Mouse (Mus musculus): ENCODE results near the gene Ube2j2. TPM values are rescaled to one million over a fixed set of nuclear protein-coding genes. Genes with fewer than 3 reads are reported as not detected.

The Ube2j2 gene
- total RNA-seq (2023) = 100 to 1,000 TPM; 105 to 114 TPM

GRCm38 (mm10) chr4:155943534-155944249, at the start of gene Ube2j2:
TSS of gene Ube2j2 (plus strand) at chr4:155943831.

GRCm38 (mm10) chr4:155962167-155962971, 18.7 kb downstream of the Ube2j2 start, which contains the start of gene C1qtnf12:
TSS of gene C1qtnf12 (plus strand) at chr4:155962318.

GRCm38 (mm10) chr4:155992241-155992905, 48.7 kb downstream of the Ube2j2 start, which contains the start of the genes B3galt6 and Sdf4:
TSS of gene B3galt6 (minus strand) at chr4:155992649.
TSS of gene Sdf4 (plus strand) at chr4:155992872.

Other genes with a start within 250 kb of the Ube2j2 start
- 1 to 10 TPM; 2.2 to 2.7 TPM for gene Fndc10, start 249.5 kb upstream of the Ube2j2 start, total RNA-seq (2023)
- 10 to 100 TPM; 73.7 to 74.0 TPM for gene Ssu72, start 239.0 kb upstream of the Ube2j2 start, total RNA-seq (2023)
- gene Tmem240, start 209.0 kb upstream of the Ube2j2 start, total RNA-seq (2023) = 1 to 10 TPM in 1 of 2 experiments, under 1 TPM in 1; 0.88 to 1.4 TPM
- gene Atad3a, start 182.7 kb upstream of the Ube2j2 start, total RNA-seq (2023) = 10 to 100 TPM; 24.2 to 24.6 TPM
- under 1 TPM in 1 of 2 experiments, not detected in 1; 0.21 TPM for gene Vwa1, start 169.1 kb upstream of the Ube2j2 start, total RNA-seq (2023)
- not detected for gene Tmem88b, start 158.0 kb upstream of the Ube2j2 start, total RNA-seq (2023)
- gene Ankrd65, start 153.4 kb upstream of the Ube2j2 start, total RNA-seq (2023) = not detected
- gene Mrpl20, start 141.0 kb upstream of the Ube2j2 start, total RNA-seq (2023) = 10 to 100 TPM; 51.0 to 54.8 TPM
- 100 to 1,000 TPM; 158 to 164 TPM for gene Ccnl2, start 131.3 kb upstream of the Ube2j2 start, total RNA-seq (2023)
- gene Aurkaip1, start 112.6 kb upstream of the Ube2j2 start, total RNA-seq (2023) = 10 to 100 TPM; 58.6 to 66.6 TPM
- 1 to 10 TPM in 1 of 2 experiments, under 1 TPM in 1; 0.50 to 1.3 TPM for gene Mxra8, start 104.2 kb upstream of the Ube2j2 start, total RNA-seq (2023)
- gene Dvl1, start 96.4 kb upstream of the Ube2j2 start, total RNA-seq (2023) = 10 to 100 TPM; 41.4 to 45.3 TPM
- under 1 TPM; 0.58 to 0.84 TPM for gene Tas1r3, start 80.5 kb upstream of the Ube2j2 start, total RNA-seq (2023)
- 10 to 100 TPM in 1 of 2 experiments, 1 to 10 TPM in 1; 7.6 to 15.4 TPM for gene Cptp, start 74.4 kb upstream of the Ube2j2 start, total RNA-seq (2023)
- 10 to 100 TPM; 32.4 to 38.0 TPM for gene Ints11, start 74.3 kb upstream of the Ube2j2 start, total RNA-seq (2023)
- gene Pusl1, start 52.0 kb upstream of the Ube2j2 start, total RNA-seq (2023) = 10 to 100 TPM; 23.1 to 25.2 TPM
- gene Acap3, start 52.0 kb upstream of the Ube2j2 start, total RNA-seq (2023) = 10 to 100 TPM; 57.8 to 64.3 TPM
- 1 to 10 TPM; 2.9 to 9.5 TPM for gene C1qtnf12, start 18.5 kb downstream of the Ube2j2 start, total RNA-seq (2023)
- gene B3galt6, start 48.8 kb downstream of the Ube2j2 start, total RNA-seq (2023) = 1 to 10 TPM; 1.7 to 2.4 TPM
- gene Sdf4, start 49.0 kb downstream of the Ube2j2 start, total RNA-seq (2023) = 100 to 1,000 TPM; 142 to 157 TPM
- gene Tnfrsf4, start 70.0 kb downstream of the Ube2j2 start, total RNA-seq (2023) = 1 to 10 TPM; 1.5 to 2.2 TPM
- gene Tnfrsf18, start 82.3 kb downstream of the Ube2j2 start, total RNA-seq (2023) = 1 to 10 TPM; 2.7 to 3.6 TPM
- gene Ttll10, start 115.6 kb downstream of the Ube2j2 start, total RNA-seq (2023) = not detected
- gene 9430015G10Rik, start 166.2 kb downstream of the Ube2j2 start, total RNA-seq (2023) = 10 to 100 TPM; 14.0 to 16.8 TPM
- gene Rnf223, start 186.7 kb downstream of the Ube2j2 start, total RNA-seq (2023) = under 1 TPM; 0.33 to 0.55 TPM